Mouse (Mus musculus): ENCODE measurements at regions not wholly inside any gene's neighbourhood (a gene's known extent, or its start where the extent isn't known, plus 50 kb on each side); places are given as distances from the start of the nearest gene placed in this dataset.

GRCm38 (mm10) chr11:10309023-10309720, 804.9 kb upstream of the Vwc2 start:
- TF ChIP-seq CTCF (IDR thresholded peaks at IDR 0.05; ENCODE audit: control insufficient read depth, insufficient read depth, insufficient read length) (no peak), USF1 (IDR thresholded peaks at IDR 0.05; ENCODE audit: low read depth) (no peak), MAX (IDR thresholded peaks at IDR 0.05) (no peak), MYOG (IDR thresholded peaks at IDR 0.05; ENCODE audit: control insufficient read depth, extremely low read depth, insufficient read length) (no peak), MYOD1 (IDR thresholded peaks at IDR 0.05; ENCODE audit: control insufficient read depth, insufficient read length, low read depth) (no peak), FOSL1 (IDR thresholded peaks at IDR 0.05; ENCODE audit: insufficient read depth, low read length, poor library complexity, severe bottlenecking) (no peak), CEBPB (IDR thresholded peaks at IDR 0.05; ENCODE audit: low read depth) (no peak)

Measured in C2C12 (cell line).